Mouse (Mus musculus) lung, adult 2 months (tissue): Measurements from ENCODE around the gene Kdelc2.

Experiments used
- CTCF ChIP-seq: fragments of 200-500 bp; IDR thresholded peaks from 2 replicates; pipeline ENCODE4 v1.5.1; 2011; ENCODE audit warnings: mild to moderate bottlenecking, low read length, control low read depth; ENCODE audit not compliant: insufficient read depth
- POLR2A ChIP-seq: fragments of 200-500 bp; IDR thresholded peaks from 2 replicates; pipeline ENCODE4 v1.6.1; 2011; ENCODE audit warnings: low read depth, mild to moderate bottlenecking, control low read depth, low read length, borderline replicate concordance; ENCODE audit errors: extremely low read depth

DNA sequence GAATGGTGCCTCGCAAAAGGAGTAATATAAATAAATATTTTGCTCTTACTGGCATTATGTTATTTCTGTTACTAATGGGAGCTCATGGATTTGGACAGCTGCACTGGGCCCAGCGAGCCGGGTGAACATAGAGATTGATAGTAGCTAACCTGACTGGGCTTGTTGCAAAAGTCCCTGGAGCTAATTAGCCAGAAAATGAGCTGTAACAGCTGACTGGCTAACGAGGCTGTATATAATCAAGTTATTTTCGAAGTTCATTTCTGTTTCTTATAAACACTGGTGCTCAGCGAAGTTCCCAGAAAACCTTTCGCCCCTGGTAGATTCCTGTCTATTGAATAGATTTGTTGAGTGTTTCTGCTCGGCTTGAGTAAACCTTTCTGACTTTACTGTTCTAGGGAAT, 19.2 kb downstream of the Kdelc2 start:
- TF ChIP-seq POLR2A (no peak), CTCF (no peak)
